Mouse (Mus musculus): ENCODE data around the gene Alcam. TPM values are rescaled to one million over a fixed set of nuclear protein-coding genes. Genes with fewer than 3 reads are reported as not detected.

Alcam gene
- 10 to 100 TPM; 42.4 to 52.1 TPM for total RNA-seq (2023)

DNA sequence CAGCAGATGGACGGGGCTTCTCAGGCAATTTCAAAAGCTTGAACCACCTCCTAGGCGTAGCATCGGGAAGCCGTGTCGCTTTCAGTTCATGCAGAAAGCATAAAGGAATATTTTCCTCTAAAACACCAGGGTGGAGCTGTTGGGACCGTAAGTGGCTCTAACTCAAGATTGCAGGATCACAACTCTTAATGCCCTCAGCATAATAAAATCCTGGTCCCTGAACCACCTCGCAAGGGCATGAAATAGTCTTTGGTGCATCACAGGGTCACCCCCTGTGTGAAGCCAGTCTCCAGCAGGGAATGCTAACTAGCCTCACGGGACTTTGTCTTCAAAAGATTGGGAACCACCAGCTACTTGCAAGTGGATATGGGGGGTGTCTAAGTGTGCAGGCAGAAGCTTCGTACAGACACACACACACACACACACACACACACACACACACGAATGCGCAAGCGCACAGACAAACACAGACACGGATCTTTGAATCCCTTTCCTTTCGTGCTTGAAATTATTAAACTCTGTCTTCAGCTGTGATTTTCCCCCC lies at the start of gene Alcam:
TSS of gene Alcam (minus strand) at position 104 of the 544 bp plus-strand sequence.

